Mouse (Mus musculus) heart, postnatal 0 days (tissue): ENCODE results near the gene Tppp. TPM values are rescaled to one million over a fixed set of nuclear protein-coding genes. Genes with fewer than 3 reads are reported as not detected.

Source experiments
- ATAC-seq: fragments of 200-750 bp; cut with Nextera tagmentation; 2 replicates; pipeline ENCODE4 v1.8.0; 2017; ENCODE audit warnings: low read depth, moderate number of reproducible peaks, moderate library complexity; ENCODE audit not compliant: insufficient read depth
- DNase-seq: peaks from one replicate; pipeline ENCODE4 v3.0.0-alpha.2; 2016; ENCODE audit warnings: low spot score
- H3K27ac ChIP-seq: fragments of 300-500 bp; sonication (generic); 2 replicates; pipeline ENCODE4 v1.5.1; 2014; ENCODE audit warnings: low read depth, mild to moderate bottlenecking
- H3K27me3 ChIP-seq: fragments of 300-500 bp; sonication (generic); 2 replicates; pipeline ENCODE4 v1.6.1; 2014; ENCODE audit warnings: low read length, mixed read lengths; ENCODE audit not compliant: control insufficient read depth, insufficient read depth
- H3K36me3 ChIP-seq: fragments of 300-500 bp; sonication (generic); replicated peaks from 2 replicates; pipeline ENCODE4 v1.6.1; 2014; ENCODE audit warnings: low read length, mixed read lengths; ENCODE audit not compliant: control insufficient read depth, insufficient read depth
- H3K4me1 ChIP-seq: fragments of 300-500 bp; sonication (generic); 2 replicates; pipeline ENCODE4 v1.6.1; 2014; ENCODE audit warnings: antibody characterized with exemption; ENCODE audit not compliant: control insufficient read depth, insufficient read depth
- H3K4me2 ChIP-seq: fragments of 300-500 bp; sonication (generic); 2 replicates; pipeline ENCODE4 v1.6.1; 2014; ENCODE audit warnings: low read depth, mild to moderate bottlenecking, low read length, moderate library complexity
- H3K4me3 ChIP-seq: fragments of 300-500 bp; sonication (generic); 2 replicates; pipeline ENCODE4 v1.5.1; 2014; ENCODE audit warnings: low read depth, low read length
- H3K9ac ChIP-seq: fragments of 300-500 bp; sonication (generic); replicated peaks from 2 replicates; pipeline ENCODE4 v1.6.1; 2014; ENCODE audit warnings: low read depth, low read length, mixed read lengths
- H3K9me3 ChIP-seq: fragments of 300-500 bp; sonication (generic); replicated peaks from 2 replicates; pipeline ENCODE4 v1.6.1; 2016; ENCODE audit warnings: low read length; ENCODE audit not compliant: control insufficient read depth
- CTCF ChIP-seq: IDR thresholded peaks from 2 replicates; pipeline ENCODE4 v1.5.1; 2016; ENCODE audit warnings: antibody characterized with exemption, control low read depth, low read depth
- EP300 ChIP-seq: IDR thresholded peaks from 2 replicates; pipeline ENCODE4 v1.6.1; 2016; ENCODE audit warnings: antibody characterized with exemption, low read depth
- WGBS: fragments of 180-500 bp; shearing (Covaris S2); extraction: QIAGEN DNeasy Blood & Tissue Kit; methylation state at CpG from one replicate; pipeline ENCODE4 v1.1.7; 2014; 5-methylcytosine and 5-hydroxymethylcytosine counted together
- polyA plus RNA-seq: library from polyadenylated mRNA; unstranded; fragments of >200 nt; fragmentation: Nextera tagmentation; extraction: Ambion mirVana; gene quantifications from 2 replicates; pipeline ENCODE4 v1.2.1, GENCODE M21; 2015
- total RNA-seq: library from RNA; depleted of rRNA; stranded (reverse); fragments of >200 nt; gene quantifications from 2 replicates; pipeline ENCODE4 v1.2.3, GENCODE M21; 2014; ENCODE audit warnings: low replicate concordance

Gene Tppp
- total and polyA plus RNA-seq, 2 experiments from 2014 or later: 5.8 to 16.9 TPM

GRCm38 (mm10) chr13:73974523-73974922, 34.7 kb upstream of the Tppp start:
- H3K9ac ChIP-seq: no peak overlapping the region
- no peak overlapping the region for H3K27ac ChIP-seq
- no peak for ATAC-seq

GRCm38 (mm10) chr13:73976935-73977334, 32.3 kb upstream of the Tppp start:
- DNase-seq (no peak), ATAC-seq (no peak)
- Histone ChIP-seq H3K27me3 (no peaks in the 10 kb centered on the region), H3K9ac (no peak overlapping the region), H3K4me3 (no peak overlapping the region), H3K4me1 (no peaks in the 10 kb centered on the region), H3K36me3 (no peaks in the 10 kb centered on the region), H3K4me2 (no peak overlapping the region), H3K9me3 (no peaks in the 10 kb centered on the region), H3K27ac (no peak overlapping the region)
- 83% methylated on average over 5 of the region's 5 CpGs for WGBS
- TF ChIP-seq CTCF: no peak

More at GRCm38 (mm10) chr13:73974523-73974922, 34.7 kb upstream of the Tppp start:
- WGBS: 94% methylated on average over 3 of the region's 3 CpGs
- peaks cover 4% of the 10 kb centered on the region; the same call in 1 of the 2 replicates for H3K4me1 ChIP-seq
- H3K36me3 ChIP-seq: no peaks in the 10 kb centered on the region
- TF ChIP-seq CTCF (no peak), EP300 (no peak)
- H3K9me3 ChIP-seq: no peaks in the 10 kb centered on the region
- H3K4me3 ChIP-seq: no peak overlapping the region
- DNase-seq: no peak
- no peaks in the 10 kb centered on the region for H3K27me3 ChIP-seq
- H3K4me2 ChIP-seq: no peak overlapping the region

GRCm38 (mm10) chr13:73990325-73990724, 18.9 kb upstream of the Tppp start:
- 72% methylated on average over 5 of the region's 5 CpGs for WGBS
- no peak overlapping the region for H3K9ac ChIP-seq
- TF ChIP-seq CTCF (no peak), EP300 (no peak)
- ATAC-seq (no peak), DNase-seq (no peak)
- no peak overlapping the region for H3K27ac ChIP-seq
- no peaks in the 10 kb centered on the region for H3K9me3 ChIP-seq
- no peak overlapping the region for H3K4me2 ChIP-seq
- no peaks in the 10 kb centered on the region for H3K36me3 ChIP-seq
- peaks cover 6% of the 10 kb centered on the region; the same call in 1 of the 2 replicates for H3K4me1 ChIP-seq
- H3K27me3 ChIP-seq: no peaks in the 10 kb centered on the region
- H3K4me3 ChIP-seq: no peak overlapping the region

- peak; percentile 6 for DNase-seq
- Histone ChIP-seq H3K9ac (no peak overlapping the region), H3K4me2 (no peak overlapping the region), H3K4me1 (peaks cover 6% of the 10 kb centered on the region; the same call in 1 of the 2 replicates), H3K27ac (no peak overlapping the region), H3K27me3 (no peaks in the 10 kb centered on the region), H3K9me3 (no peaks in the 10 kb centered on the region), H3K4me3 (no peak overlapping the region), H3K36me3 (no peaks in the 10 kb centered on the region)
- 16% methylated on average over 2 of the region's 2 CpGs for WGBS
- TF ChIP-seq CTCF (no peak), EP300 (no peak)
- ATAC-seq: peak; percentile 47
Observed at GRCm38 (mm10) chr13:73990761-73991160, 18.4 kb upstream of the Tppp start.

GRCm38 (mm10) chr13:73991267-73991666, 17.9 kb upstream of the Tppp start:
- WGBS: 50% methylated on average over 5 of the region's 5 CpGs
- Histone ChIP-seq H3K9me3 (no peaks in the 10 kb centered on the region), H3K9ac (no peak overlapping the region), H3K4me1 (peaks cover 6% of the 10 kb centered on the region; the same call in 1 of the 2 replicates), H3K27ac (no peak overlapping the region; the same call in 1 of the 2 replicates), H3K36me3 (no peaks in the 10 kb centered on the region), H3K27me3 (no peaks in the 10 kb centered on the region), H3K4me3 (no peak overlapping the region), H3K4me2 (no peak overlapping the region)
- ATAC-seq (peak; percentile 63), DNase-seq (no peak)
- TF ChIP-seq EP300 (no peak), CTCF (no peak)

- WGBS: 76% methylated on average over 4 of the region's 4 CpGs
- Histone ChIP-seq H3K4me1 (no peaks in the 10 kb centered on the region), H3K27ac (no peak overlapping the region), H3K9ac (no peak overlapping the region), H3K4me3 (no peak overlapping the region), H3K27me3 (no peaks in the 10 kb centered on the region), H3K36me3 (no peaks in the 10 kb centered on the region), H3K9me3 (no peaks in the 10 kb centered on the region), H3K4me2 (no peak overlapping the region)
- TF ChIP-seq EP300 (no peak), CTCF (no peak)
- no peak for ATAC-seq
- no peak for DNase-seq
Observed at GRCm38 (mm10) chr13:73996456-73996855, 12.8 kb upstream of the Tppp start.
